Mouse (Mus musculus) forebrain, embryonic 16.5 days (tissue): ENCODE data around the gene Gm21974. TPM values are rescaled to one million over a fixed set of nuclear protein-coding genes. Genes with fewer than 3 reads are reported as not detected.
"Not testable (repeated sequence)": the region's sequence is repeated elsewhere in the genome, so short reads cannot be mapped to it uniquely, and the experiment has no call there.

Experiments
- ATAC-seq: fragments of 200-750 bp; cut with Nextera tagmentation; 2 replicates; pipeline ENCODE4 v1.8.0; 2017; ENCODE audit warnings: mild to moderate bottlenecking, moderate library complexity
- H3K27ac ChIP-seq: fragments of 300-500 bp; sonication (generic); 2 replicates; pipeline ENCODE4 v1.5.1; 2014; ENCODE audit warnings: low read length, control low read depth
- H3K27me3 ChIP-seq: fragments of 300-500 bp; sonication (generic); replicated peaks from 2 replicates; pipeline ENCODE4 v1.6.1; 2014; ENCODE audit warnings: low read length; ENCODE audit not compliant: control insufficient read depth, insufficient read depth
- H3K36me3 ChIP-seq: fragments of 300-500 bp; sonication (generic); 2 replicates; pipeline ENCODE4 v1.6.1; 2014; ENCODE audit not compliant: control insufficient read depth, insufficient read depth
- H3K4me1 ChIP-seq: fragments of 300-500 bp; sonication (generic); replicated peaks from 2 replicates; pipeline ENCODE4 v1.6.1; 2014; ENCODE audit warnings: low read length; ENCODE audit not compliant: control insufficient read depth, insufficient read depth
- H3K4me2 ChIP-seq: fragments of 300-500 bp; sonication (generic); 2 replicates; pipeline ENCODE4 v1.6.1; 2014; ENCODE audit warnings: mild to moderate bottlenecking, low read length, control low read depth
- H3K4me3 ChIP-seq: fragments of 300-500 bp; sonication (generic); replicated peaks from 2 replicates; pipeline ENCODE4 v1.5.1; 2014; ENCODE audit warnings: mild to moderate bottlenecking, low read length, control low read depth
- H3K9ac ChIP-seq: fragments of 300-500 bp; sonication (generic); replicated peaks from 2 replicates; pipeline ENCODE4 v1.6.1; 2014; ENCODE audit warnings: low read depth, low read length, control low read depth
- H3K9me3 ChIP-seq: fragments of 300-500 bp; sonication (generic); 2 replicates; pipeline ENCODE4 v1.6.1; 2016; ENCODE audit warnings: low read length; ENCODE audit not compliant: control insufficient read depth
- WGBS: fragments of 180-500 bp; shearing (Covaris S2); extraction: QIAGEN DNeasy Blood & Tissue Kit; methylation state at CpG from one replicate; pipeline ENCODE4 v1.1.7; 2014; 5-methylcytosine and 5-hydroxymethylcytosine counted together
- polyA plus RNA-seq: library from polyadenylated mRNA; unstranded; fragments of >200 nt; fragmentation: Nextera tagmentation; extraction: Ambion mirVana; gene quantifications from 2 replicates; pipeline ENCODE4 v1.2.1, GENCODE M21; 2015

Gene Gm21974
- polyA plus RNA-seq, 1 experiment from 2014 or later: not detected

DNA sequence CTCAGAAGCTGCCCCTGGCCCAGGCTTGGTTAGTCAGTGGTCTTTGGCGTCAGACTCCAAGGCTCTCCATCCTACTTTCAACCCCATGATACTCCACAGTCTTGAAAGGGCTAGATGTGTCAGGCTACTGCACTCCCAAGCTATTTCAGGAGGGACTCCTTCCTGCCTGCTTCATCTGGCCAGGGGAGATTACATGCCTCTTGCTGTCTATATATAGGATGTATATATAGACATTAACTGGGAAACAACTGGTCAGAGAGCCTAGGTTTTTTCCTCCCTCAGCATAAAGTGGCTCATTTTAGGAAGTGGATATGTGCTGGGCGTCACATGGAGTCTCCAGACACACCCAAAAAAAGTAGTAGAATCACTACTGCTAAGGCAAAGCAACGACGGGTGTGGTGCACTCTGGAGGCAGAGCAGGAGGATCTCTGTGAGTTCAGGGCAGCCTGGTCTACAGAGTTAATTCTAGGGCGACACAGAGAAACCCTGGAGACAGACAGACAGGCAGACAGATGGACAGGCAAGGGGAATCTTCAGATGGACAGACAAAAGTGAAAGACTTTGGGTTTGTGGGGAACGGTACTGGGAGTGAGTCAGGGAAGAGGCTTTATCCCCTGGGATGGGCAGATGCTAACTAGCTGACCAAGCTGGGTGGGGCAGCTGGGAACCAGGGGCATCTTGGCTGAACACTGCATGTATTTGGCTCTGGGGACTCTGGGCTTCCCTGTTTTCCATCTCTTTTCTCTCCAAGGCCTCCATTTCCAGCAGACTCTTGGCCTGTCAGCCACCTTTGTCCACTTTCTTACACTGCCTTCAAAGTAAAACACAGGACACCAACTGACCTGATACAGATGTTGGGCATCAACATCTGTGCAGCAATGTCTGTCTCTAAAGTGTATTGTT, 45.0 kb downstream of the Gm21974 start:
- H3K4me1 ChIP-seq: no peaks in the 10 kb centered on the region
- H3K4me2 ChIP-seq: no peak overlapping the region
- 83% methylated on average over 6 of the region's 6 CpGs for WGBS
- H3K27ac ChIP-seq: no peak overlapping the region
- H3K9ac ChIP-seq: no peak overlapping the region
- H3K4me3 ChIP-seq: no peak overlapping the region
- ATAC-seq: no peak
- H3K27me3 ChIP-seq: no peaks in the 10 kb centered on the region
- no peaks in the 10 kb centered on the region for H3K9me3 ChIP-seq
- H3K36me3 ChIP-seq: no peaks in the 10 kb centered on the region

DNA sequence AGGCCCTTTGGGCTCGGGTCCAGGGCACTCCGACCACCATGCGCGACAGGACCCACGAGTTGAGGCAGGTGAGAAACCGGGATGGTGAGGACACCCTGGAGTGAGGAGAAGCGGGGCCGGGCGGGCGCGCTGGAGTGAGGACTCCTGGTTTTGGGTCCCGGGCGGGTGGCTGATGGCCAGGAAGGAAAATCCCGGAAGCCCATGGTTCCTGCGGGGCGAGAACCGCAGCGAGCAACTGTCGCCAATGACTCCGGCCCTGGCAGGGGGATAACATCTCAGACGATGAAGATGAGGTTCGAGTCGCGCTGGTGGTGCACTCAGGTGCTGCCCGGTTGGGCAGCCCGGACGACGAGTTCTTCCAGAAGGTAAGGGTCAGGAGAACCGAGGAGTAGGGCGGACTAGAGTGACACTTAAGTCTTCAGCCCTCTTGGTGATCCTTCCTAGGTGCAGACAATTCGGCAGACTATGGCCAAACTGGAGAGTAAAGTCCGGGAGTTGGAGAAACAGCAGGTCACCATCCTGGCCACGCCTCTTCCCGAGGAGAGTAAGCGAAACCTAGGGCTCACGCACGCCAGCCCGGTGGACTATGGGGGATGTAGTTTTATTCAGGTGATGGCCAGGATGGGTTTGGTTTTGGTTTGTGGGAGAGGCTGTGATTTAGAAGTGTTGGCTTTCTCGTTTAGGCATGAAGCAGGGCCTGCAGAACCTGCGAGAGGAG, 53.1 kb downstream of the Gm21974 start:
- peak overlapping the region; percentile 80 for H3K27ac ChIP-seq
- no peaks in the 10 kb centered on the region for H3K36me3 ChIP-seq
- peak overlapping the region; percentile 93 for H3K4me2 ChIP-seq
- H3K9me3 ChIP-seq: no peaks in the 10 kb centered on the region
- peak overlapping the region; percentile 45 for H3K9ac ChIP-seq
- H3K4me3 ChIP-seq: peak overlapping the region; percentile 71
- no peaks in the 10 kb centered on the region for H3K27me3 ChIP-seq
- ATAC-seq: peak; percentile 49
- peaks cover 7% of the 10 kb centered on the region for H3K4me1 ChIP-seq
- under 1% methylated on average over 40 of the region's 40 CpGs for WGBS

DNA sequence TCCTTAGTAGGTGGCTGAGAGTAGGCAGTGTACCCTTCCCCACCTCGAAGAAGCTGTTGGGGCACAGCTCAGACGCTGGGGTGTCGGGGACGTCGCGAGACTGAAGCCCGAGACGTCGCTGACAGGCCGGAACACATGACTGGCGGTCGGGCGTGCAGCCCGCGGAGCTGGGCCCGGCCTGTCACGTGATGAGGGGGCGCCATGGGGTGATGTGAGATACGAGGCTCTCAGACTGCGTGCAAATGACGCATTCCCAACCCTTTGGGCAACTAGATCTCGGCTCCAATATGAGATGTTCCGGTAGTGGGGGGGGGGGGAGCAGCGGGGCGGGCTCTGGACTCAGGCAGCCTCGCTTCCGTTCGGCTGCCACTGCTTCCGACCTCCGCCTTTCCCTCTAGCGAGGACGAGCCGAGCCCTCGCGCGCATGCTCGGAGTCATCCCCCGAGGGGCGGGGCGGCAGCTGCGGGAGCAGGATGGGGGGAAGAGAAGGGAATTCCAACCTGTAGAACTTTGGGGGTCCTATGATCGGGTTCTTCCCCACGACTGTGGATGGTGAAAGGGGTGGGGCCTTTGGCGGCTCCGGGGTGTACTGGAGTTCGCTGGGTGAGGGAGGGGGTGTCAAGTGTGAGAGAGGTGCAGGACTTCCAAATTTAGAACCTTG, 53.8 kb downstream of the Gm21974 start:
- peak overlapping the region; percentile 67 for H3K9ac ChIP-seq
- H3K4me3 ChIP-seq: peak overlapping the region; percentile 71
- no peaks in the 10 kb centered on the region for H3K9me3 ChIP-seq
- H3K4me1 ChIP-seq: peaks cover 7% of the 10 kb centered on the region
- peak overlapping the region; percentile 80 for H3K27ac ChIP-seq
- ATAC-seq: peak; percentile 94
- H3K4me2 ChIP-seq: peak overlapping the region; percentile 93
- no peaks in the 10 kb centered on the region for H3K27me3 ChIP-seq
- WGBS: under 1% methylated on average over 44 of the region's 46 CpGs
- H3K36me3 ChIP-seq: no peaks in the 10 kb centered on the region

DNA sequence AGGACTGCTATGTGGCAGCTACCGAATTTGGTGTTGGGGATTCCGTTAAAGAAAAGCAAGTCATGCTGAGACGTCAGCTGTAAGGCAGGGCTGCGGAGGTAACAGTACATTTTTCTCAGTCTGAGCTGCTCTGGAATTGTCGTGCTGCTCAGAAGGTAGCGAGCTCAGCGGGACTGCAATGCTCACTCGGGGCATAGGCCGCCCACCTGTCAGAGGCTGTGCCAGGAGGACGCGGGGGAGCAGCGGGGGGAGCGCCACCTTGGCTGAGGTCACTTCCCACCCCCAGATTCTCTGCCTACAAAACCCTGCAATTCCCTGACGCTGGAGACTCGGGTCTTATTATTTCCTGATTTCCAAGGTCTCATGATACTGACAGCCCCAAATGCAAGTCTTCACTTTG, 54.4 kb downstream of the Gm21974 start:
- H3K36me3 ChIP-seq: no peaks in the 10 kb centered on the region
- ATAC-seq: peak; percentile 20
- 1% methylated on average over 15 of the region's 15 CpGs for WGBS
- H3K4me1 ChIP-seq: peaks cover 7% of the 10 kb centered on the region
- peak overlapping the region; percentile 71 for H3K4me3 ChIP-seq
- H3K27ac ChIP-seq: peak overlapping the region; percentile 80
- peak overlapping the region; percentile 67 for H3K9ac ChIP-seq
- H3K4me2 ChIP-seq: peak overlapping the region; percentile 93
- H3K9me3 ChIP-seq: no peaks in the 10 kb centered on the region
- H3K27me3 ChIP-seq: no peaks in the 10 kb centered on the region

DNA sequence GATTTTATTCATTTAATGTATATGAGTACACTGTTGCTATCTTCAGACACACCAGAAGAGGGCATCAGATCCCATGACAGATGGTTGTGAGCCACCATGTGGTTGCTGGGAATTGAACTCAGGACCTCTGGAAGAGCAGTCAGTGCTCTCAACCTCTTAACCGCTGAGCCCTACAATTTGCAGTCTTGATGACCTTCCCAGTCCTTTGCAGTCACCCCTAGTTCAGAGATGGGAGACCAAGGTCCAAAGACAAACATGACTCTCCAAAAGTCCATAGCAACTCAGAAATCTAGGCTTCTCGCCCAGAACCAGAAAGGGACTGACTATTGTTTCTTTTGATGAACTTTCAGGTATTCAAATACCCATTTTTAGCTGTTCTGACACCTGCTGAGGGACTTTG, 55.2 kb downstream of the Gm21974 start:
- ATAC-seq, H3K27me3 ChIP-seq, H3K9me3 ChIP-seq, H3K4me3 ChIP-seq, H3K4me1 ChIP-seq, H3K27ac ChIP-seq, H3K36me3 ChIP-seq, H3K9ac ChIP-seq, H3K4me2 ChIP-seq: not testable (repeated sequence)
- WGBS: 84% methylated on average over 2 of the region's 2 CpGs

DNA sequence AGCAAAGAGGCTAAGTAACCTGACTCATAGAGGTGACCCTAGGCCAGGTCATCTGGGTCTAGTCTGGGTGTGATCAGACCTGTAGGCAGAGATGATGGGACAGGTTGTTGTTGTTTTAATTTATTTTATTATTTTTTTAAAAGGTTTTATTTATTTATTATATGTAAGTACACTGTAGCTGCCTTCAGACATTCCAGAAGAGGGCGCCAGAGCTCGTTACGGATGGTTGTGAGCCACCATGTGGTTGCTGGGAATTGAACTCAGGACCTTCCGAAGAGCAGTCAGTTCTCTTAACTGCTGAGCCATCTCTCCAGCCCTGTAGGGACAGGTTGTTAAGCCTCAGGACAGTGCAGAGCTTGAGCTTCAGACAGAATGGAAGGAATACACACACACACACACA, 57.4 kb downstream of the Gm21974 start:
- WGBS: 73% methylated on average over 4 of the region's 4 CpGs
- ATAC-seq, H3K27ac ChIP-seq: not testable (repeated sequence)

DNA sequence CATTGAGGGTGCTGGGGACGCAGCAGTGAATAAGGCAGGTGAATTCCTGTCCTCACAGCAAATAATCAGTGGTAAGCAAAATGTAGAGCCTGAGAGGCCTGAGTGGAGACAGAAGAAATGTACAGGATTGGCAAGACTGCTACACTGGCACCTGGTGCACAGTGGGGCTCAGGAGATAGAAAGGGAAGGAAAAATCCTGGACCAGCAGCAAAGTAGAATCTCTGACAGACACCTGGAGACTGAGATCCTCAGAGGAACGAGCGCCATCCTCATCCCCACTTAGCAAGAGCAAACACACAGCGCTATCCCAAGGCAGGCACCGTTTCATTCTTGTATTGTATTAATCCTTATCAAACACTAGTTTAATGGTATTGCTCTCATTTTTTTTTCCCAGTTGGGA, 57.8 kb downstream of the Gm21974 start:
- Histone ChIP-seq H3K4me2 (no peak overlapping the region), H3K4me1 (peaks cover 4% of the 10 kb centered on the region), H3K9ac (no peak overlapping the region), H3K36me3 (no peaks in the 10 kb centered on the region), H3K27me3 (no peaks in the 10 kb centered on the region), H3K9me3 (no peaks in the 10 kb centered on the region), H3K4me3 (no peak overlapping the region), H3K27ac (no peak overlapping the region)
- WGBS: 90% methylated on average over 5 of the region's 5 CpGs
- no peak for ATAC-seq

More for the DNA sequence above, 57.4 kb downstream of the Gm21974 start:
- not testable (repeated sequence) for H3K9me3 ChIP-seq, H3K36me3 ChIP-seq, H3K4me1 ChIP-seq, H3K4me3 ChIP-seq, H3K9ac ChIP-seq, H3K27me3 ChIP-seq, H3K4me2 ChIP-seq
